Mouse (Mus musculus) midbrain, embryonic 13.5 days (tissue): ENCODE measurements around the gene Vapb. TPM values are rescaled to one million over a fixed set of nuclear protein-coding genes. Genes with fewer than 3 reads are reported as not detected.
"Not testable (repeated sequence)": the region's sequence is repeated elsewhere in the genome, so short reads cannot be mapped to it uniquely, and the experiment has no call there.

ENCODE experiments used
- ATAC-seq: fragments of 200-750 bp; cut with Nextera tagmentation; 2 replicates; pipeline ENCODE4 v1.8.0; 2017; ENCODE audit warnings: mild to moderate bottlenecking, moderate TSS enrichment, moderate library complexity
- H3K27ac ChIP-seq: fragments of 300-500 bp; sonication (generic); 2 replicates; pipeline ENCODE4 v1.5.1; 2015; ENCODE audit warnings: inconsistent platforms, mild to moderate bottlenecking, moderate library complexity
- H3K27me3 ChIP-seq: fragments of 300-500 bp; sonication (generic); 2 replicates; pipeline ENCODE4 v1.6.1; 2015; ENCODE audit warnings: mild to moderate bottlenecking, inconsistent platforms
- H3K36me3 ChIP-seq: fragments of 300-500 bp; sonication (generic); 2 replicates; pipeline ENCODE4 v1.6.1; 2015; ENCODE audit warnings: mild to moderate bottlenecking, inconsistent platforms
- H3K4me1 ChIP-seq: fragments of 300-500 bp; sonication (generic); replicated peaks from 2 replicates; pipeline ENCODE4 v1.6.1; 2015; ENCODE audit warnings: inconsistent platforms
- H3K4me2 ChIP-seq: fragments of 300-500 bp; sonication (generic); replicated peaks from 2 replicates; pipeline ENCODE4 v1.6.1; 2015; ENCODE audit warnings: moderate library complexity, mild to moderate bottlenecking, inconsistent platforms
- H3K4me3 ChIP-seq: fragments of 300-500 bp; sonication (generic); replicated peaks from 2 replicates; pipeline ENCODE4 v1.5.1; 2015; ENCODE audit warnings: mild to moderate bottlenecking, inconsistent platforms
- H3K9ac ChIP-seq: fragments of 300-500 bp; sonication (generic); replicated peaks from 2 replicates; pipeline ENCODE4 v1.6.1; 2015; ENCODE audit warnings: mild to moderate bottlenecking, inconsistent platforms
- H3K9me3 ChIP-seq: fragments of 300-500 bp; sonication (generic); 2 replicates; pipeline ENCODE4 v1.6.1; 2016; ENCODE audit warnings: mild to moderate bottlenecking, inconsistent platforms
- WGBS: fragments of 180-500 bp; shearing (Covaris S2); methylation state at CpG from one replicate; pipeline ENCODE4 v1.1.7; 2015; 5-methylcytosine and 5-hydroxymethylcytosine counted together
- polyA plus RNA-seq: library from polyadenylated mRNA; unstranded; fragments of >200 nt; fragmentation: Nextera tagmentation; extraction: Ambion mirVana; gene quantifications from 2 replicates; pipeline ENCODE4 v1.2.1, GENCODE M21; 2015

Vapb gene
- polyA plus RNA-seq, 1 experiment from 2014 or later = 13.8 TPM

DNA sequence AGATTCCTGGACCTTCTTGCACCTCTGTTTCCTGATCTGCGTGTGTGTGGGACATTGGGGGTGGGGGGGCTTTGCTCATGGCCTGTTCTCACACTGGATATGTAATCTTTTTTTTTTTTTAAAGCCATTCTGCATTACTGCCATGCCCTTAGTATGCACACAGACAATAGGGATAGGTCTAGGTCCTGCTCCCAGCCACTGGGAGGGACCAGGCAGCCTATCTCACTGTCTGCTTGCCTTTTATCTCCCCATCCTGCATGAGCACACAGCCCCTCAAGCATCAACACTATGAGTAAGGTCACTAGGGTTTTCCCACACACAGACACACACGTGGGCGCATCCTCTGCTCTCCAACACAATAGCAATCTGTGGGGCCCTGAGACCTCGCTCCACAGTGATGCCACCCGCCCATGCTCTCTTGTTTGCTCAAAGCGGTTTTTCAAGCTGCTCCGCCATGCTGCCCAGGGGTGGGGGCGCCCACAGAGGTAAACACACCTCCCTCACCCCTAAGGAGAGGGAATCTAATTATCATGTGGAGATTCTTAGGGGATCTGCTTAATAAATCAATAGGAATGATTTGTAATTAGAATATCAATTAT lies 22.6 kb upstream of the Vapb start:
- Histone ChIP-seq H3K9ac (no peak overlapping the region), H3K4me2 (no peak overlapping the region), H3K36me3 (no peaks in the 10 kb centered on the region), H3K4me3 (no peak overlapping the region), H3K9me3 (no peaks in the 10 kb centered on the region), H3K4me1 (peaks cover 20% of the 10 kb centered on the region), H3K27me3 (no peaks in the 10 kb centered on the region), H3K27ac (peak overlapping the region; percentile 62)
- 40% methylated on average over 8 of the region's 8 CpGs for WGBS
- ATAC-seq = peak; percentile 61

DNA sequence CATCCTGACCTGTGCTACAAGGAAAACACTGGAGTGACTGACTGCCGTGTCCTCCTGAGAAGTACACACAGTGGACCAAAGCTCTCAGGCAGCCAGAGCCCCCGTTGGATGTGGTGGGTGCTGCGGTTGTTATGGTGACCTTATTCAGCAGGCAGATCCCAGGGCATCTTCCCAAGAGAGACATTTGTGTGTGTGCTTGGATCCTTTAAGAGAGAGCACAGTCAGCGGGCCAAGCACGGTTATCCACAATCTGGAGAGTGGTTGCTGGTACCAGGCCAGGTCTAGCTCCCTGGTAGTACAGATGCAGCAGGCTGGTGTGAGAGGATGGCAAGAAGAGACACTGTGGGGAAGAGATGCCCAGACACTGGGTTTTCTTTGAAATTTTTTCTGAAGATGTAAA lies 20.3 kb upstream of the Vapb start:
- Histone ChIP-seq H3K4me1 (peaks cover 20% of the 10 kb centered on the region), H3K36me3 (no peaks in the 10 kb centered on the region), H3K27me3 (no peaks in the 10 kb centered on the region), H3K9me3 (no peaks in the 10 kb centered on the region), H3K9ac (no peak overlapping the region), H3K27ac (no peak overlapping the region), H3K4me3 (no peak overlapping the region), H3K4me2 (no peak overlapping the region)
- ATAC-seq = no peak
- 87% methylated on average over 5 of the region's 5 CpGs for WGBS

DNA sequence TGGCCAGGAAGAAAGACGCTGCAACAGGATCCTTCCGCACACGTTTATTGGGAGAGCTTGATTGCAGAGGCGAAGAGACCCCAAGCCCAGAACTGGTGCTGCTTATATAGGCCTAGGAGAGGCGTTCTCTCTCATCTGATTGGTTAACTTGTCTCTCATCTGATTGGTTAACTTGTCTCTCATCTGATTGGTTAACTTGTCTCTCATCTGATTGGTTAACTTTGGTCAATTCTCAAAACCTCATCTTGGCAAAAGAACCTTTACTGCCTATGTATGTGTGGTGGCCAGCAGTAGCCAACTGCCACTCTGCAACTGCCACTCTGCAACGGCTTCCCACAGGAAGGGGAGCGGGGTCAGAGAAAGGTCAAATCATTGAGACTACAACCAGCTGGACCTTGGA lies 18.2 kb upstream of the Vapb start, which contains the start of gene 1700010B08Rik:
Gene 1700010B08Rik (plus strand): TSS at position 301 of the 400 bp plus-strand sequence.
- H3K9ac ChIP-seq, ATAC-seq, H3K4me2 ChIP-seq, H3K4me3 ChIP-seq, H3K36me3 ChIP-seq, H3K9me3 ChIP-seq, H3K27ac ChIP-seq, H3K27me3 ChIP-seq: not testable (repeated sequence)
- 91% methylated on average over 6 of the region's 7 CpGs for WGBS
- peaks cover 13% of the 10 kb centered on the region for H3K4me1 ChIP-seq

DNA sequence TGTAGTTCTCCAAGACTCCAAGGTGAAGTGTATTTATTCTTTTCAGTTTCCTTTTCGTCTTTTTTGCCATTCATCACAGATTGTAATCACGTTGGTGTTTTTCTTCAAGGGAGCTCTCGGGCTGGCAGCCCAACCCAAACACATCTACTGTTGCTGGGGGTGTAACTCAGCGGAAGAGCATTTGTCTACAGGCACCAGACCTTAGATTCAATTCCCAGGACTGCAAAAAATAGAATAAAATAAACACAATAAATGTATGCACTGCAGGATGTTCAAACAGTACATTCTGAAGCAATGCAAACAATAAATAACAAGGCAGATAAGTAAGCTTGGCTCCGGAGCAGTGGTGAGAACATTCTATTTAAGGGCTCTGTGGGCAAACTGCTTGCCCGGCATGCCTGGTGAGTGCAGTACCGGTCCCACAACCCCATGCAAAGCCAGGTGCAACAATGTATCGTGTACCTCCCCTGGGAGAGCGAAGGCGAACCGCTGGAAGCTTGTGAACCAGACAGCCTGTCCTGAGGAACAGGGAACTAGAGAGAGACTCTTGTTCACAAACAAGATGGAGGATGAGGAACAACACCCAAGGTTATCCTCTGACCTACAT lies 15.0 kb upstream of the Vapb start:
- no peaks in the 10 kb centered on the region for H3K9me3 ChIP-seq
- no peaks in the 10 kb centered on the region for H3K27me3 ChIP-seq
- no peak overlapping the region for H3K4me2 ChIP-seq
- no peak overlapping the region for H3K9ac ChIP-seq
- 0 out of 2 replicates have a peak, but pooled peaks cover 4% of the 10 kb centered on the region for H3K4me1 ChIP-seq
- no peak overlapping the region for H3K4me3 ChIP-seq
- no peaks in the 10 kb centered on the region for H3K36me3 ChIP-seq
- H3K27ac ChIP-seq = no peak overlapping the region
- no peak for ATAC-seq
- WGBS = 75% methylated on average over 11 of the region's 11 CpGs

DNA sequence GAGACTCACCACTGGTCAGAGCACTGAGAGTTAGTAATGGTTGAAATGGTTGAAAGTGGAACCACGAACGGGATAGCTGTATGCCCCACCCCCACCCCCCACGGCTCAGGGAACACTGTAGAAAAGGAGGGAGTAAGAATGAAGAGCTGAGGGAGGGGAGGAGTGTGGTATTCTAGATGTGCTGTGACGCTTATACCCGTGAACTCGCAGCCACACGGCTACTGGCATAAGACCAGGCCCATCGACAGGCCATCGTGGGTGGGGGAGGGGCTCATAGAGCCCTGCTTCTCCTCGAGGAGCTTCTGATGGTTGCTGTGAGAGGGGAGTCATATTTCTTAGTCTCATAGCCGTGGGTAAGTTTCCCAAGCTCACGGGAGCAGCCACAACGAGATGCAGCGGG lies 12.9 kb upstream of the Vapb start:
- 0 out of 2 replicates have a peak, but pooled peaks cover 4% of the 10 kb centered on the region for H3K4me1 ChIP-seq
- no peak overlapping the region for H3K27ac ChIP-seq
- no peaks in the 10 kb centered on the region for H3K9me3 ChIP-seq
- no peak for ATAC-seq
- no peak overlapping the region for H3K9ac ChIP-seq
- no peak overlapping the region for H3K4me2 ChIP-seq
- no peaks in the 10 kb centered on the region for H3K36me3 ChIP-seq
- no peaks in the 10 kb centered on the region for H3K27me3 ChIP-seq
- no peak overlapping the region for H3K4me3 ChIP-seq
- WGBS = 55% methylated on average over 14 of the region's 14 CpGs

DNA sequence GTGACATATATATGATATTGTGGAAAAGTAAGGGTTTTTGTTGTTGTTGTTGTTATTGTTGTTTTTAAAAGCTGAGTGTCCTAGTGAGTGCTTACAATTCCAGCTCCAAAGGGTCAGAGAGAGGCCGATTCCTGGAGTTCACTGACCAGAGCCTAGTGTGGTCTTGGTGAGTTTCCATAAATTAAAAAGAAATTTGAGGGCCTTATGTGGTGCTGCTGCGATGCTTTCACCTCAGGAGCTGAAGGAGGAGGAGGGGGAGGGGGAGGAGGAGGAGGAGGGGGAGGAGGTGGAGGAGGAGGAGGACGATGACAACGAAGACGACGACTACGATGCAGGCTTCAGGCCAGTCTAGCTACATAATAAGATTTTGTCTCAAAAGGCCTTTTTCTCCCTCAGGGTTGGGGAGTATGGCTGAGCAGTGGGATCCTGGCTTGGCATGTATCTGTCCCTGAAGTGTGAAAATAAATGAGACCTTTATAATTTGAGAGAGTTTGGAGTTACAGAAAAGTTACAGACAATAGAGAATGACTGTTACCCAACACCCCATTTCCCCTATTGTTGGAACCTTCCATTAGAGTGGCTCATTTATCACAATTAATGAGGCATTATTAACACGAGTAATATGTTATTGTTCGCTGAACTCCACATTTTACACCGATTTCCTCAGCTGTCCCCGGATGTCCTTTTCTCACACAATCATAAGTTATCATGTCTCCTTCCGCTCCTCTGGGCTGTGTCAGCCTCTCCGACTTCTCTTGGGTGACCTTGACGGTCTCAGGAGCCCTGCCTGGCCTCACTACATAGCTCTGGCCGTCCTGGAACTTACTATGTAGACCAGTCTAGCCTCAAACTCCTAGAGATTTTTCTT lies 12.1 kb upstream of the Vapb start:
- Histone ChIP-seq H3K4me3 (no peak overlapping the region), H3K4me2 (no peak overlapping the region), H3K9ac (no peak overlapping the region), H3K27ac (no peak overlapping the region), H3K36me3 (no peaks in the 10 kb centered on the region), H3K4me1 (peaks cover 7% of the 10 kb centered on the region; the same call in 1 of the 2 replicates), H3K9me3 (no peaks in the 10 kb centered on the region), H3K27me3 (no peaks in the 10 kb centered on the region)
- ATAC-seq = no peak
- 72% methylated on average over 15 of the region's 15 CpGs for WGBS

DNA sequence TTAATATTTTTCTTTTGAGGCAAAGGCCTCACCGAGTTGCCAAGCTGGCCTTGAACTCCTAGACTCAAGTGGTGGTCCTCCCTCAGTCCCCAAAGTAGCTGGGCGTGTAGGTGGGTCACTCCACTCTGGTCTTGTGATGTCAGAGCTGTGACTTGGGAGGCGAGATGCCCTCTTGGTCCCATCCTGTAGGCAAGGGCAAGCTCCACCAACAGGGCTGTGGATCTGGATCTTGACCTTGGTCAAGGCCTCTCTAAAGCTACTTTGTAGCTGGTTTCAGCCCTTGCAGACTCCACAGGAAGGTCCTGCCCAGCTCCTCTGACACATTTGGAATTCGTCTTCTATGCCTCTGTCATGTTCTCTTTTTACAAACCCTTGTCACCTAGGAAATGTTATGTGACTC lies 11.5 kb upstream of the Vapb start:
- no peak overlapping the region for H3K4me2 ChIP-seq
- no peaks in the 10 kb centered on the region for H3K36me3 ChIP-seq
- H3K9me3 ChIP-seq = no peaks in the 10 kb centered on the region
- no peak for ATAC-seq
- no peaks in the 10 kb centered on the region for H3K27me3 ChIP-seq
- H3K4me1 ChIP-seq = peaks cover 13% of the 10 kb centered on the region
- no peak overlapping the region for H3K4me3 ChIP-seq
- no peak overlapping the region for H3K27ac ChIP-seq
- 89% methylated on average over 4 of the region's 4 CpGs for WGBS
- no peak overlapping the region for H3K9ac ChIP-seq

DNA sequence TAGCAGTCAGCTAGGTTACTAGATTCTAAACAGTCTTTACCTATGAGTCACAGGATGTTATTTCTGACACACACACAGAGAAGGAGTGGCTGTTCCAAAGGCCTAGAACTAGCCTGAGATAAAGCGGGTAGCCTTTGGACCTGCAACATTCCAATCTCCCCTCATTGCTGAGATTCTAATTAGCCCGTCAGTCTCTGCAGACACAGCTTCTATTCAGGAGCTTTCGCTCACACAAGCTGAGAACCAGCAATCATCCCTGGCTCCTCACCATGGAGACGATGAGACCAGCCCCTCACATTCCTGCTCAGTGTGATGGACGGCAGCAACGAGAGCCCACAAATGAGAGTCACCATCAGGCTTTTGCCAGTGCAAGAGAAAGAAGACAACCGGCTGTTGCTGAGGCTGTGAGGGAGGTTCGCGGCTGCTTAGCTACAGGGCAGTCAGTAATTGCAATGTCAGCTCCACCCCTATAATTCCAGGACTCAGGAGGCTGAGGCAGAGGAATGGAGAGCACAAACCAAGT lies 6.8 kb upstream of the Vapb start:
- WGBS = 3% methylated on average over 9 of the region's 9 CpGs
- peak; percentile 87 for ATAC-seq
- no peaks in the 10 kb centered on the region for H3K36me3 ChIP-seq
- no peaks in the 10 kb centered on the region for H3K9me3 ChIP-seq
- no peak overlapping the region for H3K4me2 ChIP-seq
- no peak overlapping the region for H3K9ac ChIP-seq
- H3K27ac ChIP-seq = peak overlapping the region; percentile 35
- no peaks in the 10 kb centered on the region for H3K27me3 ChIP-seq
- H3K4me1 ChIP-seq = peaks cover 18% of the 10 kb centered on the region
- H3K4me3 ChIP-seq = no peak overlapping the region

DNA sequence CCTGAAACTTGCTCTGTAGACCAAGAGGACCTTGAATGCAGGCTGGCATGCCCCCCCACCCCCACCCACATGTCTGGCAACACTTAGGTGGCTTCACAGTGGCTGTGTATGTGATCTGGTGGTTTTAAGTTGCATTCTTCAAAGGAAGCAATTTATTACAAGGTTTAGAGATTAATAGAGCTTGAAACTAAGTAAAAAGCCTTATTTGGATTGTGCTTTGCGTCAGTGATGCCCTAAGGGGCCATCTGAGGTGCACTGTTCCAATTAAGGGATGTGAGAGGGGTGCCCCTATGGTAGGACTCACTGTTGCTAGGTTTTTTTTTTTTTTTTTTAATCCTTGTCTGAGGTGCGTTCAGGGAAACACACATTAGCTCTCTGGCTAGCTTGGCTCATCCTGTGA lies 2.9 kb upstream of the Vapb start:
- no peaks in the 10 kb centered on the region for H3K27me3 ChIP-seq
- 60% methylated on average over 2 of the region's 2 CpGs for WGBS
- H3K4me2 ChIP-seq = no peak overlapping the region
- no peak overlapping the region for H3K9ac ChIP-seq
- no peak for ATAC-seq
- H3K4me1 ChIP-seq = peaks cover 35% of the 10 kb centered on the region
- no peak overlapping the region for H3K27ac ChIP-seq
- peaks cover 9% of the 10 kb centered on the region; the same call in 1 of the 2 replicates for H3K36me3 ChIP-seq
- no peaks in the 10 kb centered on the region for H3K9me3 ChIP-seq
- no peak overlapping the region for H3K4me3 ChIP-seq

DNA sequence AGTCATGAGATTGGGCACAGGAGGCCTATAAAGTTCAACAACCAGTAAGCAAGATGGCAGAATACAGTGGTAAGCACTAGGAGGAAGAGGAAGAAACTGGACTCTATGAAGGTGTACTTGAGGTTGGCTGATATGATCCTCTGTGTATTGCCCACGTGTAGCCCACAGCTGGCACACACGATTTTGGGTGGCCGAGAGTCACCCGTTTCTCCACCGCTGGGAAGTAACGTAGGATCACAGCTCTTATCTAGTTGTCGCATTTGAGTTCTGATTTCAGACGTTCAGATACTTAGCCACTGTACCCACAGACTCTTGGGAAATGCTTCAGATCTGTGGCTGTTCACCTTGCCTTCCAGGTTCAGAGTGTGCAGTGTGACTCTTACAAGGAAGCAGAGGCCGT lies 921 bp downstream of the Vapb start:
- no peak for ATAC-seq
- H3K4me1 ChIP-seq = peaks cover 35% of the 10 kb centered on the region
- peaks cover 10% of the 10 kb centered on the region; the same call in 1 of the 2 replicates for H3K36me3 ChIP-seq
- peak overlapping the region; percentile 60 for H3K4me2 ChIP-seq
- WGBS = 87% methylated on average over 9 of the region's 9 CpGs
- no peaks in the 10 kb centered on the region for H3K27me3 ChIP-seq
- no peaks in the 10 kb centered on the region for H3K9me3 ChIP-seq
- peak overlapping the region; percentile 83 for H3K4me3 ChIP-seq
- peak overlapping the region; percentile 88 for H3K9ac ChIP-seq
- H3K27ac ChIP-seq = 0 out of 2 replicates have a peak overlapping the region, but pooled peaks have one; percentile 65

DNA sequence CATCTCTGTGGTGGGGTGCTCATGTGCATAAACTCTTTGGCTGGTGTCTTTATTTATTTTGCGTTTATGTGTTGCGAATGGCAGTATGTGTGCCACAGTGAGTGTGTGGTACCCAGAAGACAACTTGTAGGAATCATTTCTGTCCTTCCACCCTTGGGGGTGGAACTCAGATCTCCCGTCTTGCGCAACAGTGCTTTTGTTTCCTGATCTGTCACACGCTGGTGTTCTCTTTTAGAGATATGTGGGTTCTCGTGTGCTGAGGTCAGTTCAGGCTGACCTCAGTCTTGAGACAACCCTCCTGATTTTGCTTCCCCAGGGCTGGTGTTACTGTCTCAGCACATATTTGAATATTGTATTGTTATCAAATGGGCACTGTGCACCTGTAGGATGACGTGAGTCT lies 1.8 kb downstream of the Vapb start:
- no peak overlapping the region for H3K27ac ChIP-seq
- H3K9me3 ChIP-seq = no peaks in the 10 kb centered on the region
- H3K4me2 ChIP-seq = 0 out of 2 replicates have a peak overlapping the region, but pooled peaks have one; percentile 6
- WGBS = 93% methylated on average over 7 of the region's 7 CpGs
- no peak overlapping the region for H3K4me3 ChIP-seq
- no peak for ATAC-seq
- H3K4me1 ChIP-seq = peaks cover 35% of the 10 kb centered on the region
- peaks cover 10% of the 10 kb centered on the region; the same call in 1 of the 2 replicates for H3K36me3 ChIP-seq
- H3K9ac ChIP-seq = no peak overlapping the region
- no peaks in the 10 kb centered on the region for H3K27me3 ChIP-seq

DNA sequence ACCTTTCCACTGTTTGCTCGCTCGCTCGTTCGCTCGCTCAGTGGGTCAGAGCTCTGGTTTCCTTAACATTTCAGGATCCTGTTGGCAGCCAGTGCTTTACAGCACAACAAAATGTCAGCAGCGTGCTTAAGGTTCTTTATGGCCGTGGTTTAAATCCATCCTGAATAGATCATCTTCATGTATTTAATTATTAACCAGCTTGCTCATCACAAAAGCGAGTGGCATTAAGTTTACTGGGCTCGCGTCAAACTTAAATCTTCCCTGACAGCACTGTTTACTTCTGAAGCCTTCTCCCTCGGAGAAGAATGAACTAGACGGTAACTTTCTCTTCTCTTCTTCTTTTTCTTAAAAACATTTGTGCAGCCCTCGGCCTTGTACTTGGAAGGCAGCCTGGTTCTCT lies 4.8 kb downstream of the Vapb start:
- Histone ChIP-seq H3K36me3 (peaks cover 20% of the 10 kb centered on the region), H3K4me3 (no peak overlapping the region), H3K4me2 (no peak overlapping the region), H3K9me3 (no peaks in the 10 kb centered on the region; the same call in 1 of the 2 replicates), H3K27ac (no peak overlapping the region), H3K9ac (no peak overlapping the region), H3K27me3 (no peaks in the 10 kb centered on the region), H3K4me1 (peaks cover 35% of the 10 kb centered on the region)
- WGBS = 86% methylated on average over 13 of the region's 13 CpGs
- no peak for ATAC-seq
